Mouse (Mus musculus): ENCODE measurements at regions not wholly inside any gene's neighbourhood (a gene's known extent, or its start where the extent isn't known, plus 50 kb on each side); places are given as distances from the start of the nearest gene placed in this dataset.

- Histone ChIP-seq H3K27me3 (replicated peaks; ENCODE audit: control insufficient read depth, insufficient read depth, low read length) (no peaks in the 10 kb centered on the region), H3K4me3 (ENCODE audit: insufficient read depth, low read depth, low read length) (no peak overlapping the region), H3K27ac (ENCODE audit: insufficient read depth, low read depth, low read length) (no peak overlapping the region), H3K36me3 (ENCODE audit: control insufficient read depth, insufficient read depth, low read length) (no peaks in the 10 kb centered on the region), H3K4me1 (ENCODE audit: control insufficient read depth, insufficient read depth, low read length) (no peaks in the 10 kb centered on the region)
- no peak for DNase-seq
- no peak for TF ChIP-seq CTCF (conservative IDR thresholded peaks at IDR 0.05; ENCODE audit: insufficient read depth, insufficient read length, low read depth, low read length)
- TF ChIP-seq POLR2A (IDR thresholded peaks at IDR 0.05; ENCODE audit: low read depth, low read length): no peak
- 74% methylated on average over 3 of the region's 3 CpGs for WGBS
Measured at GRCm38 (mm10) chr5:33516211-33516610, 82.4 kb upstream of the Nkx1-1 start.

- 54% methylated on average over 22 of the region's 22 CpGs for WGBS
- TF ChIP-seq POLR2A (IDR thresholded peaks at IDR 0.05; ENCODE audit: low read depth, low read length) (no peak), CTCF (conservative IDR thresholded peaks at IDR 0.05; ENCODE audit: insufficient read depth, insufficient read length, low read depth, low read length) (no peak)
Measured at GRCm38 (mm10) chr5:33512253-33512884, 78.6 kb upstream of the Nkx1-1 start.

GRCm38 (mm10) chr5:33511529-33512252 is 77.9 kb upstream of the Nkx1-1 start:
- Histone ChIP-seq H3K27ac (ENCODE audit: insufficient read depth, low read depth, low read length) (no peak overlapping the region), H3K36me3 (ENCODE audit: control insufficient read depth, insufficient read depth, low read length) (no peaks in the 10 kb centered on the region), H3K4me3 (ENCODE audit: insufficient read depth, low read depth, low read length) (no peak overlapping the region), H3K4me1 (ENCODE audit: control insufficient read depth, insufficient read depth, low read length) (no peaks in the 10 kb centered on the region), H3K27me3 (replicated peaks; ENCODE audit: control insufficient read depth, insufficient read depth, low read length) (no peaks in the 10 kb centered on the region)
- WGBS: 78% methylated on average over 25 of the region's 25 CpGs
- no peak for DNase-seq
- TF ChIP-seq POLR2A (IDR thresholded peaks at IDR 0.05; ENCODE audit: low read depth, low read length) (no peak), CTCF (conservative IDR thresholded peaks at IDR 0.05; ENCODE audit: insufficient read depth, insufficient read length, low read depth, low read length) (no peak)

More at GRCm38 (mm10) chr5:33512253-33512884, 78.6 kb upstream of the Nkx1-1 start:
- no peak for DNase-seq
- H3K4me3 ChIP-seq (ENCODE audit: insufficient read depth, low read depth, low read length): no peak overlapping the region
- no peaks in the 10 kb centered on the region for H3K4me1 ChIP-seq (ENCODE audit: control insufficient read depth, insufficient read depth, low read length)
- H3K27ac ChIP-seq (ENCODE audit: insufficient read depth, low read depth, low read length): no peak overlapping the region
- H3K36me3 ChIP-seq (ENCODE audit: control insufficient read depth, insufficient read depth, low read length): no peaks in the 10 kb centered on the region
- H3K27me3 ChIP-seq (replicated peaks; ENCODE audit: control insufficient read depth, insufficient read depth, low read length): no peaks in the 10 kb centered on the region

- Histone ChIP-seq H3K27me3 (replicated peaks; ENCODE audit: control insufficient read depth, insufficient read depth, low read length) (no peaks in the 10 kb centered on the region), H3K27ac (ENCODE audit: insufficient read depth, low read depth, low read length) (no peak overlapping the region), H3K36me3 (ENCODE audit: control insufficient read depth, insufficient read depth, low read length) (no peaks in the 10 kb centered on the region), H3K4me3 (ENCODE audit: insufficient read depth, low read depth, low read length) (no peak overlapping the region), H3K4me1 (ENCODE audit: control insufficient read depth, insufficient read depth, low read length) (no peaks in the 10 kb centered on the region)
- no peak for TF ChIP-seq POLR2A (IDR thresholded peaks at IDR 0.05; ENCODE audit: low read depth, low read length)
- TF ChIP-seq CTCF (conservative IDR thresholded peaks at IDR 0.05; ENCODE audit: insufficient read depth, insufficient read length, low read depth, low read length): no peak
- peak; percentile 4 for DNase-seq
- 11% methylated on average over 13 of the region's 13 CpGs for WGBS
Measured at GRCm38 (mm10) chr5:33505786-33506185, 72.0 kb upstream of the Nkx1-1 start.

GRCm38 (mm10) chr5:33501735-33502495 is 68.1 kb upstream of the Nkx1-1 start:
- Histone ChIP-seq H3K36me3 (ENCODE audit: control insufficient read depth, insufficient read depth, low read length) (no peaks in the 10 kb centered on the region), H3K27me3 (replicated peaks; ENCODE audit: control insufficient read depth, insufficient read depth, low read length) (no peaks in the 10 kb centered on the region), H3K4me3 (ENCODE audit: insufficient read depth, low read depth, low read length) (no peak overlapping the region), H3K27ac (ENCODE audit: insufficient read depth, low read depth, low read length) (no peak overlapping the region), H3K4me1 (ENCODE audit: control insufficient read depth, insufficient read depth, low read length) (no peaks in the 10 kb centered on the region)
- WGBS: 40% methylated on average over 23 of the region's 23 CpGs
- no peak for DNase-seq
- TF ChIP-seq POLR2A (IDR thresholded peaks at IDR 0.05; ENCODE audit: low read depth, low read length) (no peak), CTCF (conservative IDR thresholded peaks at IDR 0.05; ENCODE audit: insufficient read depth, insufficient read length, low read depth, low read length) (no peak)

- Histone ChIP-seq H3K4me1 (ENCODE audit: control insufficient read depth, insufficient read depth, low read length) (no peaks in the 10 kb centered on the region), H3K27me3 (replicated peaks; ENCODE audit: control insufficient read depth, insufficient read depth, low read length) (no peaks in the 10 kb centered on the region), H3K36me3 (ENCODE audit: control insufficient read depth, insufficient read depth, low read length) (no peaks in the 10 kb centered on the region), H3K4me3 (ENCODE audit: insufficient read depth, low read depth, low read length) (no peak overlapping the region), H3K27ac (ENCODE audit: insufficient read depth, low read depth, low read length) (no peak overlapping the region)
- no peak for TF ChIP-seq POLR2A (IDR thresholded peaks at IDR 0.05; ENCODE audit: low read depth, low read length)
- no peak for TF ChIP-seq CTCF (conservative IDR thresholded peaks at IDR 0.05; ENCODE audit: insufficient read depth, insufficient read length, low read depth, low read length)
- WGBS: 41% methylated on average over 7 of the region's 7 CpGs
- no peak for DNase-seq
Measured at GRCm38 (mm10) chr5:33501211-33501610, 67.4 kb upstream of the Nkx1-1 start.

Measured in kidney, adult 2 months (tissue).